Mouse (Mus musculus) adrenal gland (tissue): ENCODE data around the gene Nudt6.

Source experiments
- intact Hi-C: fragments of 180-260 bp; cut with DNase I; formaldehyde crosslinking; loops from one replicate; pipeline ENCODE4 v1.15.1; 2025

Gene Nudt6

DNA sequence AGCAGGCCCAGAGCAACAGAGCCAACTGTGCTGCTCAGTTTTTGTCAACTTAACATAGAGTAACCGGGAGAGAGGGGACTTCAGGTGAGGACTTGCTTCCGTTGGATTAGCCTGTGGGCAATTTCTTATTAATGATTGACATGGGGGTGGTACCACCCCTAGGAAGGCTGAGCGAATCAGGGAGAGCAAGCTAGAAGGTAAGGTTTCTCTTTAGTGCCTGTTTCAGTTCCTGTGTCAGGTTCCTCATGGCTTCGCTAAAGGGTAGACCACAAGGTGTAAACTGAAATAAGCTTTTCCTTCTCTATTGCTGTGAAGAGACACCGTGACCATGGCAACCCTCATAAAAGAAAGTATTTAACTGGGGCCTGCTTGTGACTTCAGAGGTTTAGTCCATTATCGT is 32.7 kb downstream of the Nudt6 start:
- intact Hi-C loops: no loop called here

GRCm38 (mm10) chr3:37383096-37383765 is 36.8 kb downstream of the Nudt6 start:
- intact Hi-C loops: no loop called here

GRCm38 (mm10) chr3:37381457-37381856 is 38.6 kb downstream of the Nudt6 start:
- intact Hi-C loops: no loop called here

- intact Hi-C loops: no loop called here
These were observed 39.8 kb downstream of the Nudt6 start for GRCm38 (mm10) chr3:37379930-37380881.

- intact Hi-C loops: no loop called here
These were observed 40.8 kb downstream of the Nudt6 start for GRCm38 (mm10) chr3:37379201-37379600.

DNA sequence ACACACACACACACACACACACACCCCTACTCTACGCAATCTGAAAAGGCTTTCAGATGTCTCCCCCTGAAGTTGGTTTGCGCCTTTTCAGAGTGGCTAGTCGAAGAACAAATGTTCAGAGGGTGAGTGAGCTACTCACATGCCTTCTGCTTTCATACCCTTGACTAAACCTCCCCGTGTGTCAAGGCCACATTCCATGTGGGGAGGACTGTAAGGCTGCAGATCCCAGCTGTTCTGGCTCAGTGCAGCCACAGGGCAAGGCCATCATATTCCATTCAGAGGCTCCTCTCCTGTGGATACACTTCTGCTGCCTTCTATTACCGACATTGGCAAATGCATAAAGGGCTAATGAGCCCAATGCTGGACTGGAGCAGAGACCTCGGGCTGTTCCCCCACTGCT is 41.6 kb downstream of the Nudt6 start:
- intact Hi-C loops: no loop called here

- intact Hi-C loops: no loop called here
These were observed 42.1 kb downstream of the Nudt6 start for GRCm38 (mm10) chr3:37377926-37378325.

- intact Hi-C loops: no loop called here
These were observed 46.3 kb downstream of the Nudt6 start for GRCm38 (mm10) chr3:37373712-37374111.

DNA sequence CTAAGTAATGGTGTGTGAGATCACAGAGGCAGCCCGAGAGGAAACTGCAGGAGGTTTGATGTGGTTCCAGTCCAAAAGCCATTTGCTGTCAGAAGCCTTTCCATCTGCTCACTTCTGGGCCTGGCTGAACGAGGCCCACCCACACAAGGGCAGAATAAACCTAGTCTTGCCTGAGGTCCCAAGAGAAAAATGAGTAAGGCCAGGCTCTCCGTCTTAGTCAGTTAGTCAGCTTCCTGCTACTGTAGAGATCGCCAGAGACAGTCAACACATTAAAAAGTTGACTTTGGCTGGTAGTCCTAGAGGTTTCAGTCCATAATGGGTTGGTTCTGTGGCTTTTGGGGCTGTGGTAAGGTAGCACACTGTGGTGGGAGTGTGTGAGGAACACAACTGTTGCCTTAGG is 49.6 kb downstream of the Nudt6 start:
- intact Hi-C loops: no loop called here

GRCm38 (mm10) chr3:37366381-37367053 is 53.5 kb downstream of the Nudt6 start:
- intact Hi-C loops: no loop called here

DNA sequence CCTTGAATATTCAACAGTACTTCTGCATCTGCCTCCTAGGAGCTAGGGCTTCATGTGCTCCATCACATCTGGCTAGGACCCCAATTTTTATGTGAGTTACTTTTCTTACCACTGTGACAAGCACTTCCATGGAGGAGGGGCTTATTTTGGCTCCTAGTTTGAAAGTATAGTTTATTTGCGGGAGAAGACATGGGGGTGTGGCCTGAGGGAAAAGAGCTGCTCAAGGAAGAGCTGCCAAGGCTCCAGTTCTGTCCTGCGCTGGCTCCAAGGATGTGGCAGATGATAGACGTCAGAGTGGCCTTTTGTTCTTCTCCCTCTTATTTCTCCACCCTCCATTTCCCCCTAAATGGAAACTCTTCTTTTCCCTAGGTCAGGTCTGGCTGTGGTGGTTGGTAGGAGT is 54.0 kb downstream of the Nudt6 start:
- intact Hi-C loops: no loop called here

DNA sequence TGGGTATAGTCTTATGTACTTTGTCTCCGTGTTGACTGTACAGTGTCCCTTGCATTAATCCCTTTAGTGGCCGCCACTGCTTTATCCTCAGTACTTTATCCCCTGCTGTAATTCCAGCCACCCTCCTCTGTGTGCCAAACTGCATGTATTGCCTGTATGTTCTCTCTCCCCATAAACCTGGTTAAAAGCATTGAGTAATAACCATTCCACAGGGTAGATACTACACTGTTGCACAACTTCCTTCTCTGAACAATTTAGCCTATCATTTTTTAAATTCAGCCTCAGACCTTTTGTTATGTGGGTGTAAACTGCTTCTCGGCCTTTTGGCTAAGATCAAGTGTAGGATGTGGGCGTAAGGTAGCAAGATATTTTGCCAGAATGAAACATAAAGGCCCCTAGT is 54.9 kb downstream of the Nudt6 start:
- intact Hi-C loops: no loop called here

DNA sequence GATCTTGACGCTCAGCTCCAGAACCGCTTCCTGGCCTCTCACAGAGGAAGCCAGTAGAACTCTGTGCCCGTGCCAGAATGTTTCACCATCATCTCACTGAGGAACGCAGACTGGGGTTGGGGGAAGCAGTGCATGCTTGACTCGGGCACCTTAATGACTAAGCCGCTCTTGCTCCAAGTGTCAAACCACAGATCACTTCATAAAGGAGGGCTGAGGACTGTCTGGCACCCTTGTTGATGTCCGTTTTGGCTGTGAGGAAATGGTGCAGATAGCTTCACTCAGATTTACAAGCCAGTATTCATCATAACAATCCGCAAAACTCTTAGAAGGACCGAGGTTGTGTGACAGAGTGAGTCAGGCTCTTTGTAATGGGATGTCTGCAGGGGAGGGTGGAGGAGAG is 59.3 kb downstream of the Nudt6 start:
- intact Hi-C loops: no loop called here
